ENCODE assay signal across 8 mouse cellular contexts in genomic region chr11:101468263-101468688, GRCm38 (mm10). TPM values are rescaled to one million over a fixed set of nuclear protein-coding genes. Genes with fewer than 3 reads are reported as not detected.
A peak's percentile ranks its signal among the peaks of the same experiment; 100 is the strongest.
DNase-seq lines count a peak whose midpoint lies in the region; ATAC-seq and TF ChIP-seq lines count a peak whose summit lies in the region.

No protein-coding gene starts in this region.

- peak overlapping the region; percentile 88 for H3K4me2 ChIP-seq in heart, embryonic 15.5 days
- H3K4me2 ChIP-seq in liver, postnatal 0 days (ENCODE audit: low read depth, low read length), result peak overlapping the region; percentile 94

- DNase-seq in layer of hippocampus, adult 2 months (ENCODE audit: low spot score in 2 of 2), result no peak
- DNase-seq in layer of hippocampus, postnatal 14 days (ENCODE audit: low spot score in 2 of 2), result no peak
- no peak for DNase-seq in liver, postnatal 0 days
- no peak for DNase-seq in urinary bladder, adult 18-20 months (ENCODE audit: low spot score in 2 of 2)
- DNase-seq in spleen, postnatal 36 days (ENCODE audit: low spot score in 2 of 2), result no peak

- H3K27me3 ChIP-seq in heart, embryonic 15.5 days, result no peaks in the 10 kb centered on the region
- peaks cover 13% of the 10 kb centered on the region; the same call in 1 of the 2 replicates for H3K27me3 ChIP-seq in liver, postnatal 0 days (ENCODE audit: insufficient read depth, low read length)

- ATAC-seq in heart, embryonic 15.5 days (replicated peaks; ENCODE audit: insufficient number of reproducible peaks, insufficient read depth, low FRiP score, low read depth), result peak; percentile 2; the same call in 1 of the 2 replicates
- no peak for ATAC-seq in liver, postnatal 0 days
- no peak for ATAC-seq in megakaryocyte progenitor cell, adult 5-6 weeks (replicated peaks; ENCODE audit: poor library complexity)

- no peak for TF ChIP-seq CTCF in layer of hippocampus, adult 2 months (conservative IDR thresholded peaks at IDR 0.05)
- TF ChIP-seq CTCF in bone marrow macrophage, adult 2 months (IDR thresholded peaks at IDR 0.05; ENCODE audit: low read depth, low read length), result no peak
- no peak for TF ChIP-seq CTCF in liver, postnatal 0 days (IDR thresholded peaks at IDR 0.05; ENCODE audit: low read depth)

- H3K36me3 ChIP-seq in heart, embryonic 15.5 days, result no peaks in the 10 kb centered on the region
- no peaks in the 10 kb centered on the region for H3K36me3 ChIP-seq in liver, postnatal 0 days (replicated peaks; ENCODE audit: insufficient read depth, low read length)

- H3K9me3 ChIP-seq in heart, embryonic 15.5 days (replicated peaks), result no peaks in the 10 kb centered on the region
- no peaks in the 10 kb centered on the region for H3K9me3 ChIP-seq in liver, postnatal 0 days (ENCODE audit: low read length)

- H3K4me1 ChIP-seq in bone marrow macrophage, adult 2 months (ENCODE audit: control insufficient read depth, insufficient read depth, low read length), result peaks cover 16% of the 10 kb centered on the region
- H3K4me1 ChIP-seq in heart, embryonic 15.5 days (replicated peaks), result peaks cover 44% of the 10 kb centered on the region
- peaks cover 24% of the 10 kb centered on the region for H3K4me1 ChIP-seq in liver, postnatal 0 days (ENCODE audit: insufficient read depth)

- WGBS in heart, embryonic 15.5 days, result under 1% methylated on average over 30 of the region's 31 CpGs
- 1% methylated on average over 29 of the region's 31 CpGs for WGBS in liver, postnatal 0 days (ENCODE audit: insufficient replicate concordance)

- no peak for TF ChIP-seq EP300 in liver, postnatal 0 days (IDR thresholded peaks at IDR 0.05; ENCODE audit: low read depth)

- TF ChIP-seq POLR2A in bone marrow macrophage, adult 2 months (IDR thresholded peaks at IDR 0.05; ENCODE audit: borderline replicate concordance, low read depth, low read length), result no peak

- peak overlapping the region; percentile 68 for H3K4me3 ChIP-seq in layer of hippocampus, adult 2 months
- H3K4me3 ChIP-seq in bone marrow macrophage, adult 2 months (ENCODE audit: insufficient read depth, low read length), result peak overlapping the region; percentile 67
- peak overlapping the region; percentile 84 for H3K4me3 ChIP-seq in heart, embryonic 15.5 days
- H3K4me3 ChIP-seq in liver, postnatal 0 days (ENCODE audit: low read depth, low read length), result peak overlapping the region; percentile 64

- peak overlapping the region; percentile 85 for H3K27ac ChIP-seq in layer of hippocampus, adult 2 months
- H3K27ac ChIP-seq in bone marrow macrophage, adult 2 months (ENCODE audit: insufficient read depth, low read depth, low read length), result no peak overlapping the region
- H3K27ac ChIP-seq in heart, embryonic 15.5 days, result peak overlapping the region; percentile 53
- no peak overlapping the region for H3K27ac ChIP-seq in liver, postnatal 0 days (ENCODE audit: low read depth)

- H3K9ac ChIP-seq in heart, embryonic 15.5 days, result peak overlapping the region; percentile 78
- peak overlapping the region; percentile 64 for H3K9ac ChIP-seq in liver, postnatal 0 days (replicated peaks)

RNA-seq across cellular contexts. Expression of gene Vat1, which starts 2.2 kb away (rescaled TPM):
- total RNA-seq in layer of hippocampus, adult 2 months (2021), result 10 to 100 TPM; 25.3 to 27.7 TPM
- total RNA-seq in layer of hippocampus, postnatal 14 days (2021), result 10 to 100 TPM; 53.0 to 64.9 TPM
- 180 and 202 TPM in 2 replicates for polyA plus RNA-seq in bone marrow macrophage, adult 2 months (2012; ENCODE audit: insufficient read depth, insufficient read length, missing spikeins)
- polyA plus RNA-seq in heart, embryonic 15.5 days (2015; fragmentation: Nextera tagmentation; extraction: Ambion mirVana), result 30.2 and 38.6 TPM in 2 replicates
- polyA plus RNA-seq in liver, postnatal 0 days (2015; fragmentation: Nextera tagmentation; extraction: Ambion mirVana), result 8.3 and 8.4 TPM in 2 replicates
- total RNA-seq in megakaryocyte progenitor cell, adult 5-6 weeks (2015), result 83.6 and 92.8 TPM in 2 replicates
- total RNA-seq in megakaryocyte progenitor cell, adult 5-6 weeks (2017), result 47.9 and 50.0 TPM in 2 replicates

RNA-seq across cellular contexts. Expression of gene Rnd2, which starts 3.5 kb away (rescaled TPM):
- 100 to 1,000 TPM; 113 to 122 TPM for total RNA-seq in layer of hippocampus, adult 2 months (2021)
- total RNA-seq in layer of hippocampus, postnatal 14 days (2021), result 100 to 1,000 TPM; 210 to 231 TPM
- polyA plus RNA-seq in bone marrow macrophage, adult 2 months (2012; ENCODE audit: insufficient read depth, insufficient read length, missing spikeins), result 9.7 and 11.4 TPM in 2 replicates
- 9.1 and 10.1 TPM in 2 replicates for polyA plus RNA-seq in heart, embryonic 15.5 days (2015; fragmentation: Nextera tagmentation; extraction: Ambion mirVana)
- 1.9 and 2.0 TPM in 2 replicates for polyA plus RNA-seq in liver, postnatal 0 days (2015; fragmentation: Nextera tagmentation; extraction: Ambion mirVana)
- total RNA-seq in megakaryocyte progenitor cell, adult 5-6 weeks (2015), result 2.0 and 3.9 TPM in 2 replicates
- total RNA-seq in megakaryocyte progenitor cell, adult 5-6 weeks (2017), result 1.00 and 3.9 TPM in 2 replicates

RNA-seq across cellular contexts. Expression of gene Ifi35, which starts 20.1 kb away (rescaled TPM):
- 1 to 10 TPM; 2.4 to 3.5 TPM for total RNA-seq in layer of hippocampus, adult 2 months (2021)
- 1 to 10 TPM; 2.6 to 3.1 TPM for total RNA-seq in layer of hippocampus, postnatal 14 days (2021)
- polyA plus RNA-seq in bone marrow macrophage, adult 2 months (2012; ENCODE audit: insufficient read depth, insufficient read length, missing spikeins), result 50.6 and 58.7 TPM in 2 replicates
- 18.0 and 25.9 TPM in 2 replicates for polyA plus RNA-seq in heart, embryonic 15.5 days (2015; fragmentation: Nextera tagmentation; extraction: Ambion mirVana)
- polyA plus RNA-seq in liver, postnatal 0 days (2015; fragmentation: Nextera tagmentation; extraction: Ambion mirVana), result 27.2 and 28.2 TPM in 2 replicates
- 27.2 and 31.7 TPM in 2 replicates for total RNA-seq in megakaryocyte progenitor cell, adult 5-6 weeks (2015)
- total RNA-seq in megakaryocyte progenitor cell, adult 5-6 weeks (2017), result 31.1 and 32.6 TPM in 2 replicates

RNA-seq across cellular contexts. Expression of gene Rpl27, which starts 26.2 kb away (rescaled TPM):
- 10 to 100 TPM; 31.6 to 32.9 TPM for total RNA-seq in layer of hippocampus, adult 2 months (2021)
- 10 to 100 TPM; 45.9 to 49.9 TPM for total RNA-seq in layer of hippocampus, postnatal 14 days (2021)
- 519 and 718 TPM in 2 replicates for polyA plus RNA-seq in bone marrow macrophage, adult 2 months (2012; ENCODE audit: insufficient read depth, insufficient read length, missing spikeins)
- 174 and 211 TPM in 2 replicates for polyA plus RNA-seq in heart, embryonic 15.5 days (2015; fragmentation: Nextera tagmentation; extraction: Ambion mirVana)
- 205 and 213 TPM in 2 replicates for polyA plus RNA-seq in liver, postnatal 0 days (2015; fragmentation: Nextera tagmentation; extraction: Ambion mirVana)
- total RNA-seq in megakaryocyte progenitor cell, adult 5-6 weeks (2015), result 500 and 587 TPM in 2 replicates
- 3,389 and 3,728 TPM in 2 replicates for total RNA-seq in megakaryocyte progenitor cell, adult 5-6 weeks (2017)

RNA-seq across cellular contexts. Expression of gene Ptges3l, which starts 43.1 kb away (rescaled TPM):
- 1 to 10 TPM in 1 of 2 experiments, under 1 TPM in 1; 0.71 to 2.0 TPM for total RNA-seq in layer of hippocampus, adult 2 months (2021)
- total RNA-seq in layer of hippocampus, postnatal 14 days (2021), result 1 to 10 TPM; 3.2 to 4.8 TPM
- polyA plus RNA-seq in bone marrow macrophage, adult 2 months (2012; ENCODE audit: insufficient read depth, insufficient read length, missing spikeins), result 4.5 and 4.7 TPM in 2 replicates
- polyA plus RNA-seq in heart, embryonic 15.5 days (2015; fragmentation: Nextera tagmentation; extraction: Ambion mirVana), result 66.5 and 81.5 TPM in 2 replicates
- 0.65 and 1.0 TPM in 2 replicates for polyA plus RNA-seq in liver, postnatal 0 days (2015; fragmentation: Nextera tagmentation; extraction: Ambion mirVana)
- 0.17 and 0.42 TPM in 2 replicates for total RNA-seq in megakaryocyte progenitor cell, adult 5-6 weeks (2015)
- total RNA-seq in megakaryocyte progenitor cell, adult 5-6 weeks (2017), result 0.71 and 4.1 TPM in 2 replicates

Comparison
In these comparisons a context has a peak if more than half of its experiments do, and no peak if none do; other contexts are left out.
1. H3K27ac ChIP-seq: peak in layer of hippocampus, adult 2 months (single experiment) and heart, embryonic 15.5 days (single experiment); none in bone marrow macrophage, adult 2 months (single experiment) and liver, postnatal 0 days (single experiment).
2. RNA of gene Rnd2, which starts 3.5 kb away (total RNA-seq): 210 to 231 TPM in layer of hippocampus, postnatal 14 days and 113 to 122 TPM in layer of hippocampus, adult 2 months; 1.00 to 3.9 TPM in megakaryocyte progenitor cell, adult 5-6 weeks; every median in the first group is over 10 times any median in the second.
3. RNA of gene Ifi35, which starts 20.1 kb away (total RNA-seq): 27.2 to 32.6 TPM in megakaryocyte progenitor cell, adult 5-6 weeks; 2.4 to 3.5 TPM in layer of hippocampus, adult 2 months and 2.6 to 3.1 TPM in layer of hippocampus, postnatal 14 days; every median in the first group is over 4 times any median in the second.
4. Peak in every context shown above with its lines, with median percentiles within 50 percentile points of each other: H3K4me3 ChIP-seq.